Mouse (Mus musculus): ENCODE measurements around the gene D430041D05Rik.

D430041D05Rik gene

DNA sequence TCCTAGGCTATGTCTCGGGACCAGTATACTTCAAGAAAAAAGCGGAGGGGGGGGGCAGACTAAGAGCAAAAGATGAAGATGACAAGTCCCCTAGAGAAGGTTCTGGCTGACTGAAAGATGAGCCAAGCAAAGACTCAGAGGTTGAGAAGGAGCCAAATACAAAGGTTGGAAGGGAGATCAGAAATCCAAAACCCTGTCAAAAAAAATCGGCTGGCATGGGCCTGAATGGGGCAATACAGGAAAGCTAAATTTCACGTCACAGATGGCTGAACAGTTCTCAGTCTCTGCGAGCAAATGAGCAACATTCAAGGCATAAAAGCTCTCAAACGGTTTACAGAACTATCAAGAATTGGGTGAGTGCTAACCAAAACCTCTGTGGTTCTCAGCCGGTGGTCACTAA is 2.5 kb downstream of the D430041D05Rik start:
- no peak for DNase-seq (ENCODE audit: low spot score in 2 of 2)

- DNase-seq (ENCODE audit: low spot score in 2 of 2): no peak
Observed at GRCm38 (mm10) chr2:104407913-104408312, 2.9 kb downstream of the D430041D05Rik start.

DNA sequence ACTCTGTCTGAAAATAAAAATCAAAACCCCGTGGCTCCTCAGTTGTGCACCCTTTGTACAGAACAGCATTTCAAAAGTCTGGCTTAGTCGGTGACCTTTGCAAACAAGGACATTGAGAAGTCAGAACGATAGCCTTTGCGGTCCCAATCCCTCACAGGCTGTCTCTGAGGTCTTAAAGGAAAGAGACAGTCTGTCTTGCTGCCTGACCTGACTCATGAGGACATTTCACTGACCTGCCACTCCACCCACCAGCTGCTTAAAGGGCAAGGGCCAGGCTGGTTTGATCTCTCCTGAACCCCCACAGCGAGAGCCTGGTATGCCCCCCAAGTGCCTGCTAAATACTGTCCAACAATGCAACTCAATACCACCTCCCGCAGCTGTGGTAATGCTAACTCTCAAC is 6.8 kb downstream of the D430041D05Rik start:
- no peak for DNase-seq (ENCODE audit: low spot score in 2 of 2)

GRCm38 (mm10) chr2:104398651-104399290 is 12.0 kb downstream of the D430041D05Rik start:
- no peak for DNase-seq (ENCODE audit: low spot score in 2 of 2)

DNA sequence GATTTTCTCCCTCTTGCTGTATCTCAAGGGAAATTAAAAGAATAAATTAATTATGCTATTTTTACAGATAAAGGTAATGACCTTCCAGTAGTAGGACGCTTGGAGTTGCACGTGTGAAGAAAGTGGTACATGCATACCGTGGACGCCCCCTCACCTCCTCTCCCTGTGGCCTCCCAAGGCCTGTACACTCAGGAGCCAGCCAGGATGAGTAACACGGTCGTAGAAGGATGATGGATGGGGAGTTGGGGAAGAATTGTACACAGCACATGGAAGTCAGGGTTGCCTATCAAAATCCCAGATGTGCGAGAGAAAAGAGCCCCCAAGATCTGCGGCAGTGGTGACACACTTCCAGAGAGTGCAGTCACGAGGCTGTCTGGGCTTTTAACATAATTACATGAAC is 14.9 kb downstream of the D430041D05Rik start:
- DNase-seq (ENCODE audit: low spot score in 2 of 2): no peak

DNA sequence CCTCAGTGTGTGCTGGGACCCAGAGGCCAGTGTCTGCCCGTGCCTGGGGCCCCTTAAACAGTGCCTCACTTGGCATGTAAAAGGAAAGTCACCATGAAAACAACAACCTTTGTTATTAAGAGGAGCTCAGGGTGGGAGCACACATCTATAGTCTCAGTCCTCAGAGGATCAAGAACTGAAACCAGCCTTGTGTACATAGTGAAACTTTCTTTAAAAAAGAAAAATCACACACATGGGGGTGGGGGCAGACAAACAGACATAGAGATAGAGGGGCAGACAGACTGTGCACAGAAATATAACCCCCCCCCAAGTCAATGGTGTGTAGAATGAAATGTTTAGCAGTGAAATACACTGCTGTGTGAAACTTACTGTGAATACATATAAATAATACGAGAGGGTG is 16.0 kb downstream of the D430041D05Rik start:
- no peak for DNase-seq (ENCODE audit: low spot score in 2 of 2)

- DNase-seq (ENCODE audit: low spot score in 2 of 2): no peak
Observed at GRCm38 (mm10) chr2:104392700-104393312, 18.0 kb downstream of the D430041D05Rik start.

- DNase-seq (ENCODE audit: low spot score in 2 of 2): no peak
Observed at GRCm38 (mm10) chr2:104389231-104389630, 21.6 kb downstream of the D430041D05Rik start.

GRCm38 (mm10) chr2:104385941-104386340 is 24.9 kb downstream of the D430041D05Rik start:
- DNase-seq (ENCODE audit: low spot score in 2 of 2): no peak

- DNase-seq (ENCODE audit: low spot score in 2 of 2): no peak
Observed at GRCm38 (mm10) chr2:104383589-104383988, 27.2 kb downstream of the D430041D05Rik start.

- no peak for DNase-seq (ENCODE audit: low spot score in 2 of 2)
Observed at GRCm38 (mm10) chr2:104382813-104383212, 28.0 kb downstream of the D430041D05Rik start.

DNA sequence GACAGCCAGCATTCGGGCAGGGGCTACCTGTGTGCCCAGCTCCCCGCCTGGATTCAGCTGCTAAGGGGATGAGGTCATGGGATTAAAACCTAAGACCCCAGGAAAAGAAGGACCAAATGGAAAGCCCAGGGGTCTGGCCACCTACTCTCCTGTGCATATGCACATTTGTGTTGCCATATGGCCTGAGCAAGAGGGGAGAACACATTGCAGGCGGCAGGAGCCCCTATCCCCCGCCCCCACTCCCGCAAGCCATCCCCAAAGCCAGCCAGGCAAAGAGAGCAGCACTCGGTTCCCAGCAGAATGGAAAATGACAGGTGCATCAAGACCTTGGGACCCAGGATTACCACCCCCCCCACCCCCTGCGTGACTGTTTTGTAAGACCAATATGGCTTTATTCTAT is 31.5 kb downstream of the D430041D05Rik start:
- DNase-seq (ENCODE audit: low spot score in 2 of 2): no peak

GRCm38 (mm10) chr2:104378791-104379190 is 32.0 kb downstream of the D430041D05Rik start:
- no peak for DNase-seq (ENCODE audit: low spot score in 2 of 2)

DNA sequence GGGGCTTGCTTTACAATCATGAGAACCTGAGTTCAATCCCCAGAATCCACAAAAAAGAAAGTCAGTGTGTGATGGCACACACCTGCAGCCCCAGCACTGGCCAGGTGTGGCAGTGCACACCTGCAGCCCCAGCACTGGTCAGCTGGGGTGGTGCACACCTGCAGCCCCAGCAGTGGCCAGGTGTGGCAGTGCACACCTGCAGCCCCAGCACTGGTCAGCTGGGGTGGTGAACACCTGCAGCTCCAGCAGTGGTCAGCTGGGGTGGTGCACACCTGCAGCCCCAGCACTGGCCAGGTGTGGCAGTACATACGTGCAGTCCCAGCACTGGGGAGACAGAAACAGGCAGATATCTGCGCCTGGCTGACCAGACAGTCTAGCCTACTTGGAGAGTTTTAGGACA is 32.8 kb downstream of the D430041D05Rik start:
- no peak for DNase-seq (ENCODE audit: low spot score in 2 of 2)

- no peak for DNase-seq (ENCODE audit: low spot score in 2 of 2)
Observed at GRCm38 (mm10) chr2:104372156-104372555, 38.7 kb downstream of the D430041D05Rik start.

DNA sequence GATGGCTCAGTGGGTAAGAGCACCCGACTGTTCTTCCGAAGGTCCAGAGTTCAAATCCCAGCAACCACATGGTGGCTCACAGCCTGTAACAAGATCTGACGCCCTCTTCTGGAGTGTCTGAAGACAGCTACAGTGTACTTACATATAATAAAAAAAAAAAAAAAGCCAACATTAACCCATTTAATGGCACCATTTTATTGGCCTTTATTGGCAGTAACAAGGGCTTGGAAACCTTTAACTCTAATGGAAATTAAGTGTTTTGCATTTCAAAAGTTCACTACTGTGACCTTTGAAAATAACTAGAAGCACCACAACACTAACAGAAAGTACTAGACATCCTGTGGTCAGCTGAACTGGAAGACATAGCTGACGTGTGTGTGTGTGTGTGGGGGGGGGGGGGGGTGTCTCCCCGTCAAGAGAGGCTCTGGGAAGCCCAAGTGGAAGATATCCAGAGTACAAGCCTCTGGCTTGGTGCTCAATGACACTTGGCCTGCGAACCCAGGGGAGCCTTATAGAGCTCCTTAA is 39.1 kb downstream of the D430041D05Rik start:
- no peak for DNase-seq (ENCODE audit: low spot score in 2 of 2)

DNA sequence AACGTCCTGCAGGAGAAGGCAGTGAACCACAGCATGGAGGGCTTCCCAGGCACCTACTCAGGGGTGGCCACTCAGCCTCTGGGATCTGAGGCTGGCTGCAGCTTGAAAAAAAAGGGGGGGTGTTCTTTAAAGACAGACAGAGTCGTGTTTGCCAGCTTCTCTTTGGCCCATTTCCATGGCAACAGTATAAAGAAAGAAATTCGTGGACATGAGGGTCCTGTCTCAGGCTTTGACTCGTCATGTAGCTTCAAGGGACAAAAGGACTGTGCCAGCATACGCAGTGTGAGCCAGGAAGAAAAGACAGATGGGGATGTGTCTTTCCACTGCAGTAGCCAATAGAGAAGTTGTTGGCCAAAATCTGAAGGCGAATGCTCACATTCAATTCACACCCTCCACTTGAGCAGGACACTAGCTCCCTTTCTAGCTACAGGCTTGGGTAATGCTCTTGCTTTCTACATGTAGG is 42.9 kb downstream of the D430041D05Rik start:
- no peak for DNase-seq (ENCODE audit: low spot score in 2 of 2)

DNA sequence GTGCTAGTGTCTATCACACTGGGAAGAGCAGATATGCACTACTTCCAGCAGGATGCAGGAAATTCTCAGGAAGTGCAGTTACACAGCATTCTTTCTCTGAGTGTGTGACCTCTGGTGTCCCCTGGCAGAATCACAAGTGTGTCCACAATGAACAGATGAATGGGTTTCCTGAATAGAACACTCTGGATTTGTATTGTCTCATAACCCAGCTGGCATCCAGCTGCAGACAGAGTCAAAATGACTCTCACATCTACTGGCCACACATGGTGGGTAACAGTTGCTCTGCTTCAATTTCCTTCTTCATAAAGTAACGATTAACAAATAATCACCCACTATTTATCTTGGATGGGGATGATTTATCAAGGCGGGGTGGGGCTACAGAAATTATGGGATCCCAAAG is 43.5 kb downstream of the D430041D05Rik start:
- DNase-seq (ENCODE audit: low spot score in 2 of 2): no peak

GRCm38 (mm10) chr2:104359305-104359704 is 51.5 kb downstream of the D430041D05Rik start:
- DNase-seq (ENCODE audit: low spot score in 2 of 2): no peak

DNA sequence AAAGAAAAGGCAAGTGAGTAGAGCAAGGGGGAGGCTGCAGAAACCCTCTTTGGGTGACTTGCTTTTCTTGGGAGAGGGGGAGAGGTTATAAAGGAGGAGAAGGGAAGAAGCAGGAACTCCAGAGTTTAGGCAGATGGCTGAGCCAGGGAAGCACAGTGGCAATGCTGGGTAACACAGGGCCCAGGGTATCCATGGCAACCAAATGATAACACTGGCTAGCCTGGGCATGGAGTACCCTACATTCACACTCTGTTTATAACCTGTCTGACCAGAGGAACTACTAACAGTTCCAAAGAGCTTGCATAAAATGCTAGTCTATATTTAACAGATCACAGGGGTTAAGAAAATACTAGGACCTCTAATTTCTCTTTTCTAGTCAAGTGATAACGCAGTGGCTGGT is 51.9 kb downstream of the D430041D05Rik start:
- no peak for DNase-seq (ENCODE audit: low spot score in 2 of 2)

DNA sequence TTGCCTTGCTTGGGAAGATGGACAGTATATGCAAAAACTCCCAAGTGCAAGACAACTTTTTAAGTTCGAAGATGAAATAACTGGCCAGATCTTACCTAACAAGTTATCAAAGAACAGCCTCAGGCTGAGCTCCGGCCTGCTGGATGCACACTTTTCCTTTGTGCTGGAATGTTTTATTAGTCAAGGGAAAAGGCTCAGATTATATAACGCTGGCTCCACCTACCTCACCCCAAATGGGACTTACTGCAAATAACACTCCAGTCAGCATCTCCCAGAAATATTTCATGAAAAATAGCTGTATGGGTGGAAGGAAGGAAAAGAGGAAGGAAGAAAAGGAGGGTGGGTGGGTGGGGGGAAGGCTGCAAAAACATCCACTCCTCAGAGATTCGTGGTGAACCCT is 54.3 kb downstream of the D430041D05Rik start:
- DNase-seq (ENCODE audit: low spot score in 2 of 2): no peak

DNA sequence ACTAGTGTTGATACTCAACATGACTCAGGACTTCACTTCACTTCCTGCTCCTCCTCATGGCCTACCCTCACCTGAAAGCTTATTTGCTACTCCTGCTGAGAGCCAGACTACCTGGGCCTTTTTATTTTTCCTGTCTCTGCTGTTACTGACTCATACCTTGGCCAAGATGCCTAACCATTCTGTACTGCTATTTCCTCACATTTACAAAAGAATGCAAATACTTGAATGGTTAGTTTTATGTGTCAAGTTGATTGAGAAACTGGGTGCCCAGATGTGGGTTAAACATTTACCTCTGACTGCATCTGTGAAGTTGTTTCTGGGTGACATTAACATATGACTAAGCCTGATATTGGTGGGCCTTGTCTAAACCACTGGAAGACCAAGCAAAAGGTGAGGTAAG is 56.7 kb downstream of the D430041D05Rik start:
- DNase-seq (ENCODE audit: low spot score in 2 of 2): no peak

- DNase-seq (ENCODE audit: low spot score in 2 of 2): no peak
Observed at GRCm38 (mm10) chr2:104352204-104352493, 58.7 kb downstream of the D430041D05Rik start.
